Mouse (Mus musculus) brain, embryonic 14.5 days (tissue): ENCODE data around the gene Elmsan1.

Source experiments
- CTCF ChIP-seq: fragments of 200-500 bp; IDR thresholded peaks from 2 replicates; pipeline ENCODE4 v1.5.1; 2012; ENCODE audit warnings: inconsistent platforms, mild to moderate bottlenecking, moderate library complexity, borderline replicate concordance; ENCODE audit not compliant: insufficient read depth, insufficient read length; ENCODE audit errors: extremely low read depth
- POLR2A ChIP-seq: fragments of 200-500 bp; IDR thresholded peaks from 2 replicates; pipeline ENCODE4 v1.6.1; 2012; ENCODE audit warnings: mild to moderate bottlenecking, inconsistent platforms, borderline replicate concordance; ENCODE audit not compliant: poor library complexity, insufficient read depth, insufficient read length, severe bottlenecking; ENCODE audit errors: extremely low read depth

- no peak for TF ChIP-seq CTCF
- no peak for TF ChIP-seq POLR2A
These were observed 7.6 kb downstream of the Elmsan1 start for GRCm38 (mm10) chr12:84211021-84211538.
